Mouse (Mus musculus): ENCODE measurements around the gene Magt1.
A peak's percentile ranks its signal among the peaks of the same experiment; 100 is the strongest.

GRCm38 (mm10) chrX:105928861-105929477 is 82.7 kb downstream of the Magt1 start, which contains the start of gene Atrx:
- no peak for TF ChIP-seq CTCF (IDR thresholded peaks at IDR 0.05)
- 0 out of 2 replicates have a peak, but pooled peaks have one; percentile 14 for TF ChIP-seq EP300 (IDR thresholded peaks at IDR 0.05)
